Mouse (Mus musculus): ENCODE results near the gene Ruvbl2.
"Not testable (repeated sequence)": the region's sequence is repeated elsewhere in the genome, so short reads cannot be mapped to it uniquely, and the experiment has no call there.

Ruvbl2 gene

DNA sequence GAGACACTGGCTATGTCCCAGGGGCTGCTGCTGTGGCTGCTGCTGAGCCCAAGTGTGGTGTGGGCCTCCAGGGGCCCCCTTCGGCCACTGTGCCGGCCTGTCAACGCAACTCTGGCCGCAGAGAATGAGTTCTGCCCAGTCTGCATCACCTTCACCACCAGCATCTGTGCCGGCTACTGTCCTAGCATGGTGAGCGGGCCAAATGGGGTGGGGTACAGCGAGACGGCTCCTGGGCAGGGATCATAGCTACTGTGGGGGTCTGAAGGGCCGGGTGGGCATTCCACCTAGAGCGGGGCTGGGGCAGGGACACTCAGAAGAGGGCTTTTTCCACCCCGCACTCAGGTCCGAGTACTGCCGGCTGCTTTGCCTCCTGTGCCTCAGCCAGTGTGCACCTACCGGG, 16.7 kb downstream of the Ruvbl2 start:
- DNase-seq = no peak

DNA sequence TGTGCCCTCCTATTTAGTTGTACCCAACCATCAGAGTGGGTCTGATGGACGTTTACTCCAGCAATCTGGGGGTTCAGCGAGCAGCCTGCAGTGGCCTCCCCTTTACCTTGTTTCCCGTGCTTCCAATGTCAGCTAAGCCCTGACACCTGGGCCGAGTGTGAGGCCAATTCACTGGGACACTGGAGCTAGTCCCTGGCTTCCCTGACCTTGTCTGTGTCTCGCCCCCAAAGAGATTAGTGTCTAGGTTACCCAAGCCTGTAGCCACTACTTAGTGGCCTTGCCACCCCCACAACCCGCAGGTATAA, 17.3 kb downstream of the Ruvbl2 start, which contains the start of gene Lhb:
TSS of gene Lhb (plus strand) at position 206 of the 305 bp plus-strand sequence.
- no peak for DNase-seq

DNA sequence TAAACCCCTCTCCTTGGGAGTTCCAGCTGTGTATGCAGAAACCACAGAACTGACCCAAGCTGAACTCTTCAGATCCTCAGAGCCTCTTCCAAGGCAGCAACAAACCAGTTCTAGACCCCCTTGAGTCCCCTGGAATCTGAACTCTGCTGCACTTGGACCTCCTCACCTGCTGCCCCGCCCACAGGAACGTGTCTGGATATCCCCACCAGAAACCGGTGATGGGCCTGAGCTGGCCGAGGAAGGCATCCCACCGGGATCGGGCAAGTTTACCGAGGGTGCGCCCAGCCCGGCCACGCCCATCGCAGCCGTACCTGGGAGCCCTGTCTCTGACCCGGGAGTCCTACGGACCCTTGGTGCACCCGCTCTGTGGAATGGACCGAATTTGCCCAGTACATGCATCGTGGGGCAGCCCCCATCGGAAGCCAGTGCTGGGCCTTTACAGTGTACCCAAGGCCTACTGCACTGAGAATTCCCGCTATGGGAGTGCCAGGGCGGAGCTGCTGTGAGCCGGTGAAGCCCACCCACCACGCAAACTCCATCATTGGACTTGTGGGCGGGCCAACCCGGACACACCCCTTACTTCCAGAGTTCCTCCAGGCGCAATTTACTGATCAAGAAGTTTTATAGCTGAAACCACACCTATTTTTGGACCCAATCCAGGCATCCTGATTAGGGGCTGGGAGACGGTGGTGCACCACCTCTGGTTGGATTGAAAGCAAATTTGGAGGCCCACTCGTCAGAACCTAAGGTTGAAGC, 17.9 kb downstream of the Ruvbl2 start:
- DNase-seq = no peak

DNA sequence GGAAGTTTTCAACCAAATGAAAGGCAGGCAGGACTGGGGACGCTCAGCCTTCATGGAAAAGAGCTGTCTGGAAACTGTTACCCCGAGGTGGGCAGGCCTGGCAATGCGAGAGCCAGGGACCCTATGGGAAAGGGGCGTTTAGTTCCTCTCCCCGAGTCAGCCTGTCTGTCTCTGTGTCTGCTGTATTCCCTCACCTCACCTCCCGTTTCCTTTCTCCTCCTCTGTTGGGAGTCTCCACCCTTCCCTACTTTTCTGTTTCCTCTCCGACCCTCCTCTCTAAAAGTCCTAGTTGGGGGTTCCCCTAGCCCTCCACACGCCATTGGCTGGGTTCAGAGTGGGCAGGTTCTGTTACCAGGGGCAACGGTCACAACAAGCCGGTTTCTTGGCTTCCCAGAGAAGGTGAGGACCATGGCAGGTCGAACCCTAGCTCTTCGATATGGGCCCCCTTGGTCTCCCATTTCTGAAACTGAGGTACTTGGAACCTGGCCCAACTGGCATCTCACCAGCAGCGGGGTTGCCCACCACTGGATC, 19.9 kb downstream of the Ruvbl2 start:
- no peak for DNase-seq

DNA sequence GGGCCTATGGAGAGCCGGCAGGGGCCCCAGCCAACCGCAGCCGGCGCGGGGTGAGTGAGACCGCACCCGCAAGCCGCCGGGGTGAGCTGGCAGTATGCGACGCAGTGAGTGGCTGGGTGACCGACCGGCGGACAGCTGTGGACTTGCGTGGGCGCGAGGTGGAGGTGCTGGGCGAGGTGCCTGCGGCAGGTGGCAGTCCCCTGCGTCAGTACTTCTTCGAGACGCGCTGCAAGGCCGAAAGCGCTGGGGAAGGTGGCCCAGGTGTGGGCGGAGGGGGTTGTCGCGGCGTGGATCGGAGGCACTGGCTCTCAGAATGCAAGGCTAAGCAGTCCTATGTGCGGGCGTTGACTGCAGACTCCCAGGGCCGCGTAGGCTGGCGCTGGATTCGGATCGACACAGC, 22.3 kb downstream of the Ruvbl2 start:
- DNase-seq = no peak

DNA sequence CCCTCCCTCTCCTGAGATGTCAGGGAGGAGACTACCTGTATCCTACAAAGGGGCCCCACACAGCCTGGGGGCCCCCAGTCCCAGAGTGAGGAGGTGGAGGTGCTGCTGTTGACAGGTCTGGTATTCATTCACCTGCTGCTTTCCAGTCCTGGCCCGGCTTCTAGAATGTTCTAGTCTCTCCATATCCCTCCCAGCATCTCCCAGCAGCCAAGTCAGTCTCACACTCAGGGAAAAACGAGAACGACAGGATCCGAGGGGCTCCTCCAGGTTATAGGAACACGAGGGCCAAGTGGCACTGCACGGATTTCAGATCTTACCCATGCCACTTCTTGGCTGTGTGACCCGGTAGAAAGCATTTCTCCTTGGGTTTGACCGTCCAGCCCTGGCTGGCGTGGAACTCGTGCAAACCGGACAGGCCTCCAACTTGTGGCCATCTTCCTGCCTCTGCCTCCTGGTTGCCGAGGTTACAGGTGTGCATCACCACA, 23.1 kb downstream of the Ruvbl2 start:
- DNase-seq = no peak

DNA sequence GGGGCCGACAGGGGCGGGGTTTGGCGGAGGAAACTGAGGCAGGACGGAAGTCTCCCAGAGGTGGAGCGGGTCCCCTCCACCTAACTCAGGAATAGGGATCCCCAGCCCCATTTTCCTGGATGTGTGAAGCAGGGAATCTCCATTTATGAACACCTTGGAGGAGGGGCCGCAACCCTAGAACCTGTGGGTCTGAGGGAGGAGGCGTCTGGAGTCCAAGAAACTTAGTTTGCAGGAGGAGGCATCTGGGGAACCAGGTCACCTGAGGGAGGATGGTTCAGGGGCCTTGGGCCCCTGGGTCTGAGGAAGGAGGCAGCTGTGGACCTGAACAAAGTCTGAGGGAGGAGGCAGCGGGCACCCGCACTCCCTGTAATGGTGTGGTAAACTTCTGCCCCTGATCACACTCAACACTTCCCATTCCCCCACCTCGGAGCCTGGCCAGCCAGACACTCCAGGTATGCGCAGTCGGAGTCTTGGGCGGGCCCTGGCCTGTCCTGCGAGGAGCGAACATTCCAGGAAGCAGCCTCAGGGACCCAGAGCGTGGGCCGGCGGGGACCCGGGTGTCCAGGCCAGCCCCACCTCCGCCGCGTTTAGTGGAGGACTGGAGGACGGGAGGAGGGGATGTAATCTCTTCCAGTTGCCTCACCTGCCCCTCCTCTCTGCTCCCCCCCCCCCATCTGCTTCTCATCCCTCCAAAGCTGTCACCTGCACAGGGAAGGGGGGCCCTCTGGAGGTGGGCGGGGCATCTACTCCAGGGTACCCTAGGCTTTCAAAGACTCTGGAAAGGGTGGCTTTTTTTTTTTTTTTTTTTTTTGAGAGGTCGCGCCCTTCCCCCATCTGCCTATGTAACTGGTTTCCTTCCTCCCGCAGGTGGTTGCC, 23.8 kb downstream of the Ruvbl2 start:
- no peak for DNase-seq

DNA sequence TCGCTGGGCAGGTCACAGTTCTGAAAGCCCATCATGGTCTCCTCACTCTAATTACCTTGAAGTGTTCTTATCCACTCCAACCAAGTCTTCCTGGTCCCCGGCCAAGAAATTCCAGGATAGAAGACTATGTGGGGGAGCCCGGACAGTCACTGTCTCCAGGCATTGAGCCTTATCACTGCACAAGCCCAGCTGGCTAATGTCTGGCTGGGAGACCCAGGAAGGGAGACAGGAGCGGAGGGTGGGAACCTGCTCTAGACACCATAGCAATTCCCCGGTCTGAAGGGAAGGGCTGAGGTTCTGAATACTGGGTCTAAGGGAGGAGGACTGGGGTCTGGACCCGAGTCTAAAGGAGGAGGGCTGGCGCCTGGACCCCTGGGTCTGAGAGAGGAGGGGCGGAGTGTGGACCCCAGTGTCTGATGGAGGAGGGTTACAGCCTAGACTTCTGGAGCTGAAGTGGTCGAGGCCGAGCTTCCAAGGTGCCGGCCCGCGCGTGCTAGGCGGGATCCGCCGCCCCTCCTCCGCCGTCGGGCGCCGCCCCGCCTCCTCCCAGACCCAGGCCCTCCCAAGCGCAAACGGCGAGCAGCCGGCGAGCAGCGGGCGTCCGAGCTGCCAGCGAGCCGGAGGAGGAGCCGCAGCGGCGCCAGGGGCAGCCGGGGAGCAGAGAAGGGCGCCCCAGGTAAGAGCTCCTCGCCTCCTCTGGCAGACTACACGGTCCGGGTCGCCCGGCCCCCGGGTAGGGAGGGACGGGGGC, 24.6 kb downstream of the Ruvbl2 start, which contains the start of gene Ntf5:
TSS of gene Ntf5 (plus strand) at position 583 of the 751 bp plus-strand sequence.
- no peak for DNase-seq

DNA sequence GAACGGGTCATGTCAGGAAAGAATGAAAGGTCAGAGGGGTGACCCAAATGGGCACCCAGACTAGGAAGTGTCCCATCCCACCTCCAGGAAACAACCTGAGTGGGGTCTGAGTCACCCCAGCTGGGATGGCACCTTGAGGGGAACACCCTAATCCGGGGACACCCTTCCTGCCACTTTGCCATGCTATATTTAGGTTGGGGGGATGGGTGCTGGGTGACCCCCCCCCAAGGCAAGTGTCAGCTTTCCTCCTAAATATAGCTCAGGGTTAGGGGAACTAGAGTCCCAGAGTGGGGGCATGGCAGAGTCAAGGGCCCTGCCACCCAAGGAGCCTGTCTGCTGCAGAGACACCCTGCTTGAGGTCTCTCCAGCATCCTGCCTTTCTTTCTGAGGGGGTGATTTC, 25.5 kb downstream of the Ruvbl2 start:
- DNase-seq = no peak

DNA sequence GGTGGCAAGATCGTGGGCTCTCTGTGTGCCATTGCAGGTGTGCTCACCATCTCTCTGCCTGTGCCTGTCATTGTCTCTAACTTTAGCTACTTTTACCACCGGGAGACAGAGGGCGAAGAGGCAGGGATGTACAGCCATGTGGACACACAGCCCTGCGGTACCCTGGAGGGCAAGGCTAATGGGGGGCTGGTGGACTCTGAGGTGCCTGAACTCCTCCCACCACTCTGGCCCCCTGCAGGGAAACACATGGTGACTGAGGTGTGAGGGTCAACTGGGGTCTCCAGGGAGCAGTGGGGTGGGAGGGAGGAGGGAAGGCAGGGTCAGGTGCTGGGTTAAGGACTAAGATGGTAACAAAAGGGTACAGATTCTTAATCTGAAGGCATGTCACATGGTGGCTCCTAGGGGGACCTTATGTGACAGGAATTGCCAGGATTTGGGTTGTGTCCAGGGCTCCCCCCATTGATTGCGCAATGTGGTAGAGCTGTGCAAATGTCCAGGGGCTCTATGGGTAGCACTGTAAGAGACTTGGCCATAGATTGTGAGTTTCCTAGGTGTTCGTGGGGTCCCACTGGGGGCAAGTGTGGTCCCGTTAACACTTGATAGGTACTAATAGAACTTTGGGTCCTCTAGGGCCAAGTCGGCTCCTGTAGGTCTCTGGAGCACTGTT, 28.3 kb downstream of the Ruvbl2 start:
- no peak for DNase-seq

DNA sequence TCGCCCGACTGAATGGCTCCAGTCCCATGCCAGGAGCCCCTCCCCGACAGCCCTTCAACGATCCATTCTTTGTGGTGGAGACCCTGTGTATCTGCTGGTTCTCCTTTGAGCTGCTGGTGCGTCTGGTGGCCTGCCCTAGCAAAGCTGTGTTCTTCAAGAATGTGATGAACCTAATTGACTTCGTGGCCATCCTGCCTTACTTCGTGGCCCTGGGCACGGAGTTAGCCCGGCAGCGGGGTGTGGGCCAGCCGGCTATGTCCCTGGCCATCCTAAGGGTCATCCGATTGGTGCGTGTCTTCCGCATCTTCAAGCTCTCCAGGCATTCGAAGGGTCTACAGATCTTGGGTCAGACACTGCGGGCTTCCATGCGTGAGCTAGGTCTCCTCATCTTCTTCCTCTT, 28.9 kb downstream of the Ruvbl2 start:
- DNase-seq = no peak

DNA sequence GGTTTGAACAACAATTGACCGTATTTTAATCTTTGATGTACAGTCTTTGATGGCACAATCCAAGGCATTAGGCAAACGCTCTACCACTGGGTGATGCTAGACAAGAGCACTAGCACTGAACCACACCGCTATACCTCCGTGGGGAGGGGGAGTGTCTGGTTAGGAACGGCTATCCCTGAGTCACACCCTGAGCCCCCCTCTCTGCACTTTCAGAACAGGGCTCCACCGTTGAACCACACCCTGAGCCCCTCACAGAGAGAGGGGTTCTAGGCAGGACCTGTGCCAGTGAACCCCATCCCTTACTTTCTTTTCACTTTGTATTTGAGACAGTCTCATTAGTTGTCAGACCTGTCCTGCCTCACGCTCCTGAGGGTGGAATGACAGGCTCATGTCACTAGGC, 29.5 kb downstream of the Ruvbl2 start:
- DNase-seq = no peak

DNA sequence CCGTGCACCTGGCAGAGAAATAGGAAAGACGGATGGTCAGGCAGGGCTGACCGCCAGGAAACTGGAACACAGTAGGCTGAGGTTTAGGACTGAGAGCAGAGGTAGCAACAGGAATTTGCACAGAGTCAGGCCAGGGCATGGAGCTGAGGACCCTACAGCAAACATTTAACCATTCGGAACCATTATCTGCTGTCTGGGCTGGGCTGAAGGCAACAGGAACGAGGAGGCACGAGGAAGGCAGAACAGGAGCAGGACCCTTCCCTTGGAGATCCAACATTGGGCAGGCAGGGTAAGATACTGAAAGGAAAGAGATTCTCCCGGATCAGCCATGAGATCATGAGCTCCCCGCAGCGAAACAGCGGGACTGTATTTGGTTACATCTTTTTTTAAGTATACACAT, 30.1 kb downstream of the Ruvbl2 start:
- no peak for DNase-seq

DNA sequence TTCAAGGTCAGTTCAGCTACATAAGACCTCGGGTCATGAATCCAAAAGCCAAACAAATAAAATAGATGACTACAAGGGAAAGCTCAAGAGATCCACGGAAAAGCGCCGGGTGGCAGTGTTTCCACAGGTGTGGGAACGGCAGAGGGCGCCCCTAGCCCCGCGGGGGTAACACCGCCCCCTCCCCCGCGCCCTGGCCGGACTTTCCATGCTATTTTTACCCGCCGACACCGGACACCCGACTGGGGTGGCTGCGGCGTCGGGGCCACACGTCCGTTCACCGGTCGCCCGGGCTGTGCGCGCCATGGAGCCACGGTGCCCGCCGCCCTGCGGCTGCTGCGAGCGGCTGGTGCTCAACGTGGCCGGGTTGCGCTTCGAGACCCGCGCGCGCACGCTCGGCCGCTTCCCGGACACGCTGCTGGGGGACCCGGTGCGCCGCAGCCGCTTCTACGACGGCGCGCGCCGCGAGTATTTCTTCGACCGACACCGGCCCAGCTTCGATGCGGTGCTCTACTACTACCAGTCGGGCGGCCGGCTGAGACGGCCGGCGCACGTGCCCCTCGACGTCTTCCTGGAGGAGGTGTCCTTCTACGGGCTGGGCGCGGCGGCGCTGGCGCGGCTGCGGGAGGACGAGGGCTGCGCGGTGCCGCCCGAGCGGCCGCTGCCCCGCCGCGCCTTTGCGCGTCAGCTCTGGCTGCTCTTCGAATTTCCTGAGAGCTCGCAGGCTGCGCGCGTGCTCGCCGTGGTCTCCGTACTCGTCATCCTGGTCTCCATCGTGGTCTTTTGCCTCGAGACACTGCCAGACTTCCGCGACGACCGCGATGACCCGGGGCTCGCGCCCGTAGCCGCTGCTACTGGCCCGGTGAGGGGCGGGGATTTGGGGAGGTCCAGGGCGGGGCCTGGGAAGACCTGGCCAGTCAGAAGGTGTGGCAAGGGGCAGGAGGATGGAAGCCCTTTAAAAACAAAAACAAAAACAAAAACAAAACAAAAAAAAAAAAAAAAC, 31.4 kb downstream of the Ruvbl2 start:
- DNase-seq = no peak

DNA sequence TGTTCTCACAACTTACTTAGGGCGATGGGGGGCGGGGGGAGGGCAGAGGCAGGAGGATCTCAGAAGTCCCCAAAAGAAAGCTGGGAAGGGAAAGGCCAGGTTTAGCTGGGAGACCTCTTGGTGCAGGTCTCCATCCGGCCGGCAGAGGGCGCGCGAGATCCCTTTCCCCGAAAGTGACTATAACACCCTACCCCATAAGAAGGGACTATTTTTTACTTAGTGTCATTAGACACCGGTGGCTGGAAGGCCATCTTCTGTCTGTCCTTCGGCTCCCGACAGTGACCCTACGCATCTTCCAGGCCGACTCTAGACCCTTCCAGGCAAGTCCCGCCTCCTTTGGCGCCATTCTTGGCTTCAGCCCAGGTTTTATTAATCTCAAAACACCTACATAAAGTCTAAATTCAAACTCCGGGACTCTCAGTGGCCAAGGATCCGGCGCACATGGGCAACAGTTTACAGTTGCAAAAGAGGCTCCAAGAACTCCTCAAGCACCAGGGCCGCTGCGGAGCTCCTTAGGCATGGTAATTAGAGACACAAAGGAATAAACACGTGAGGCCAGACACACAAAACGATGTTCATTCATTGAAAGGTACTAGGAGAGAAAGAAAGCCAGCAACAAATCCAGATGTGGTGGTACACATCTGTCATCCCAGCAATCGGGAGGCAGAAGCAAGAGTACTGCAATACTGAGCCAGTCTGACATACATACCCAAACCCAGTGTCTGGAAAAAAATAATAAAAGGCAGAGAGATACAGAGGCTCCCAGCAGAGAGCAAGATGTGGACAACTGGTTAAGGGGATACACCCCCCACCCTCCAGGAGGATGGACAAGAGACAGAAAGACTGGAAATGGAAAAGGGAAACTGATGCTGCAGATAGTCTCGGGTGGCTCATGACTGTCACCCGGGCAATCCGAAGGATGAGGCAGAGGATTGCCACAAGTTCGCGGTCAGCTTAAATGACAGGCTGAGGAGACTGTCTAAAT, 32.5 kb downstream of the Ruvbl2 start, which contains the start of gene Kcna7:
TSS of gene Kcna7 (plus strand) at position 563 of the 985 bp plus-strand sequence.
- DNase-seq = peak; percentile 58

DNA sequence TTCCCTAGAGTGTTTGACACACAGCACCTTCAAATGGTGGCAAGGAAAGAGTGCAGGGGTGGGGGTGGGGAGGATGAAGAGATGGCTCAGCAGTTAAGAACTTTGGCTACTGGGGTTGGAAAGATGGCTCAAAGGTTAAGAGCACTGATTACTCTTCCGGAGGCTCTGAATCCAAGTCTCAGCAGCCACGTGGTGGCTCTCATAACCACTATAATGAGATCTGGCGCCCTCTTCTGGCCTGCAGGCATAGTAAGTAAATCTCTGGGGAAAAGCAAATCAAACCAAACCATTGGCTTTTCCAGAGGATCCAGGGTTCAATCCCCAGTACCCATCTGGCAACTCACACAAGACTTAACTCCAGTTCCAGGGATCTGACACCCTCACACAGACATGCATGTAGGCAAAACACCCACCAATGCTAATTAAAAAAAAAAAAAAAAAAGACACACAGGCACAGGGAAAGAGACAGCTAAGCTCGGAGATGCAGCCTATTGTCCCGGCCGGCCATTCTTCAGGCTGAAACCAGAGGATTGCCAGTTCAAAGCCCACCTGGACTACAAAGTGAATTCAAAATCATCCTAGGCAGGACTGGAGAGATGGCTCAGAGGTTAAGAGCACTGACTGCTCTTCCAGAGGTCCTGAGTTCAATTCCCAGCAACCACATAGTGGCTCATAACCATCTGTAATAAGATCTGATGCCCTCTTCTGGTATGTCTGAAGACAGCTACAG, 34.2 kb downstream of the Ruvbl2 start:
- peak; percentile 34 for DNase-seq

DNA sequence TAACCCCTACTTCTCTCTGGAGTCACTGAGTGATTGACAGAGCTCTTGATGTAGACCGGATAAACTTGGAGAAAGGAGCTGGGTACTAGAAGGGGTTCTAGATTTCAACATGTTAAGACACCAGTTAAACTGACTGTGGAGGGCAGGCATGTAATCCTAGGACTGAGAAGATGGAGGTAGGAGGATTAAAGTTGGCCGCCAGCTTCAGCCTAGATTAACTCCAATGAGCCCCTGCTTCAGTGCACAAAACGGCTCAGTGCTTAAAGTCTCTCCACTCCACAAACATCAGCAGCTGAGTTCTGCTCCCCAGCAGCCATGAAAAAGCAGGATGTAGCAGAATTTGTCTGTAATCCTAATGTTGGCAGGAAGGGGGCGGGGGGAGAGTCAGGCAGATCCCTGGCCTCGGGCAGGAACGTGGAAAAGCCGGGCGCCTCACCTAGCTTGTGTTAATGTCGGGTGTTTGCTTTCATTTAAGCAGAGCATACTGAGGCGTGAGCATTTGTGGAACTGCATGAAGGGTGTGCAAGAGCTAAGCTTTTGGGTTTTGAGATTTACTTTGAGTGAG, 36.3 kb downstream of the Ruvbl2 start:
- no peak for DNase-seq

DNA sequence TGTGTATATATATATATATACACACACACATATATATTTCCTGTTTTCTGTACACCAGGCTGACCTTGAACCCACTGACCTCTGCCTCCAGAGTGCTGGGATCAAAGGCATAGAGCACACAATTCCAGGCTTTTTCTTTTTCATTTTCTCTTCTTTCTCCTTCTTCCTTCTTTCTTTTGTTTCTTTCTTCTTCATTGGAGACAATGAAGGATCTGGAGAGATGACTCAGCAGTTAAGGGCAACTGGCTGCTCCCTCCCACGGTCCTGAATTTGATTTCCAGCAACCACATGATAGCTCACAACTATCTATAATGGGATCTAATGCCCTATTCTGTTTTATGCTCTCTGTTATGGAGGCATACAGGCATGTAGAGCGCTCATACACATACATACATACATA, 41.1 kb downstream of the Ruvbl2 start:
- DNase-seq = no peak

DNA sequence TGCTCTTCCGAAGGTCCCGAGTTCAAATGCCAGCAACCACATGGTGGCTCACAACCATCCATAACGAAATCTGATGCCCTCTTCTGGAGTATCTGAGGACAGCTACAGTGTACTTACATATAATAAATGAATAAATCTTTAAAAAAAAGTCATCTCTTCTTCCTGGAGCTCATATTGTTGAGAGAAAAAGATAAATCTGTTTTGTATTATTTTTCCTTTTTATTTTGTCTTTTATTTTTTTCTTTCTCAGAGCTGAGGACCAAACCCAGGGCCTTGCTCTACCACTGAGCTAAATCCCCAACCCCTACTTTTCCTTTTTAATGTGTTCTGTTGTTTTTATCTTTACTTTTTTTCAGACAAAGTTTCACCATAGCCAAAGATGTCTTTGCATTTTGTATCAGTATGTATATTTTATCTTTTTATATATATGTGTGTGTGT, 41.5 kb downstream of the Ruvbl2 start:
- not testable (repeated sequence) for DNase-seq

Data from cerebellum, adult 11 months (tissue).